ENCODE assay signal across 8 mouse cellular contexts in genomic region chr7:145302488-145303285, GRCm38 (mm10). TPM values are rescaled to one million over a fixed set of nuclear protein-coding genes. Genes with fewer than 3 reads are reported as not detected.
A peak's percentile ranks its signal among the peaks of the same experiment; 100 is the strongest.
DNase-seq lines count a peak whose midpoint lies in the region; ATAC-seq and TF ChIP-seq lines count a peak whose summit lies in the region.

No protein-coding gene starts in this region.

- ATAC-seq in intestine, postnatal 0 days = peak; percentile 90

- no peaks in the 10 kb centered on the region for H3K36me3 ChIP-seq in intestine, postnatal 0 days (ENCODE audit: control insufficient read depth, insufficient read depth)

- no peaks in the 10 kb centered on the region for H3K27me3 ChIP-seq in intestine, postnatal 0 days (replicated peaks; ENCODE audit: control insufficient read depth, insufficient read depth, low read length)

- DNase-seq in adrenal gland, adult 8-10 months = peak; percentile 31
- DNase-seq in embryo, embryonic 11.5 days (ENCODE audit: low read depth, low spot score) = peak; percentile 68
- peak; percentile 99 for DNase-seq in heart, adult 11 months
- peak; percentile 90 to 93 for DNase-seq in lung, adult 18-20 months
- DNase-seq in ovary, adult 18-20 months (ENCODE audit: low spot score) = peak; percentile 75
- DNase-seq in right cerebral cortex, postnatal 36 days (ENCODE audit: low spot score in 2 of 2) = no peak
- DNase-seq in layer of hippocampus, adult 18-20 months (ENCODE audit: low spot score in 2 of 2) = no peak

- no peak for TF ChIP-seq CTCF in intestine, postnatal 0 days (IDR thresholded peaks at IDR 0.05; ENCODE audit: low read depth)

- H3K4me2 ChIP-seq in intestine, postnatal 0 days (replicated peaks; ENCODE audit: low read depth) = peak overlapping the region; percentile 52

- H3K9ac ChIP-seq in intestine, postnatal 0 days (ENCODE audit: low read depth, low read length) = peak overlapping the region; percentile 13; the same call in 1 of the 2 replicates

- H3K4me1 ChIP-seq in intestine, postnatal 0 days (replicated peaks; ENCODE audit: control insufficient read depth, insufficient read depth, low read length) = 0 out of 2 replicates have a peak, but pooled peaks cover 5% of the 10 kb centered on the region

- 4% methylated on average over 20 of the region's 20 CpGs for WGBS in intestine, postnatal 0 days

- H3K4me3 ChIP-seq in intestine, postnatal 0 days (ENCODE audit: low read depth, low read length) = peak overlapping the region; percentile 3; the same call in 1 of the 2 replicates

- H3K27ac ChIP-seq in intestine, postnatal 0 days (ENCODE audit: low read depth, low read length) = no peak overlapping the region

- H3K9me3 ChIP-seq in intestine, postnatal 0 days (ENCODE audit: control insufficient read depth) = no peaks in the 10 kb centered on the region

RNA-seq across cellular contexts. Expression of gene Mrgprf, which starts 2.1 kb away (rescaled TPM):
- total RNA-seq in adrenal gland, adult 8-10 months (2022) = 1 to 10 TPM in 3 of 4 experiments, under 1 TPM in 1; 0.91 to 3.0 (median 1.2) TPM
- polyA plus RNA-seq in intestine, postnatal 0 days (2015; fragmentation: Nextera tagmentation; extraction: Ambion mirVana) = 3.5 and 4.3 TPM in 2 replicates
- under 1 TPM; 0.76 to 0.79 TPM for total RNA-seq in layer of hippocampus, adult 18-20 months (2021)

RNA-seq across cellular contexts. Expression of gene Mrgprd, which starts 11.9 kb away (rescaled TPM):
- total RNA-seq in adrenal gland, adult 8-10 months (2022) = not detected
- not detected in 2 replicates for polyA plus RNA-seq in intestine, postnatal 0 days (2015; fragmentation: Nextera tagmentation; extraction: Ambion mirVana)
- not detected for total RNA-seq in layer of hippocampus, adult 18-20 months (2021)

RNA-seq across cellular contexts. Expression of gene Tpcn2, which starts 18.9 kb away (rescaled TPM):
- 10 to 100 TPM in 3 of 4 experiments, 1 to 10 TPM in 1; 8.0 to 34.6 (median 21.0) TPM for total RNA-seq in adrenal gland, adult 8-10 months (2022)
- polyA plus RNA-seq in intestine, postnatal 0 days (2015; fragmentation: Nextera tagmentation; extraction: Ambion mirVana) = 7.6 and 8.0 TPM in 2 replicates
- total RNA-seq in layer of hippocampus, adult 18-20 months (2021) = 1 to 10 TPM; 5.8 to 6.4 TPM

Comparison
In these comparisons a context has a peak if more than half of its experiments do, and no peak if none do; other contexts are left out.
1. DNase-seq: peak in adrenal gland, adult 8-10 months (single experiment), embryo, embryonic 11.5 days (single experiment), heart, adult 11 months (single experiment), lung, adult 18-20 months (2 of 2) and ovary, adult 18-20 months (single experiment); none in right cerebral cortex, postnatal 36 days (0 of 2) and layer of hippocampus, adult 18-20 months (0 of 2).